Comparison of ENCODE assay signal across 7 mouse cellular contexts in the genomic region with DNA sequence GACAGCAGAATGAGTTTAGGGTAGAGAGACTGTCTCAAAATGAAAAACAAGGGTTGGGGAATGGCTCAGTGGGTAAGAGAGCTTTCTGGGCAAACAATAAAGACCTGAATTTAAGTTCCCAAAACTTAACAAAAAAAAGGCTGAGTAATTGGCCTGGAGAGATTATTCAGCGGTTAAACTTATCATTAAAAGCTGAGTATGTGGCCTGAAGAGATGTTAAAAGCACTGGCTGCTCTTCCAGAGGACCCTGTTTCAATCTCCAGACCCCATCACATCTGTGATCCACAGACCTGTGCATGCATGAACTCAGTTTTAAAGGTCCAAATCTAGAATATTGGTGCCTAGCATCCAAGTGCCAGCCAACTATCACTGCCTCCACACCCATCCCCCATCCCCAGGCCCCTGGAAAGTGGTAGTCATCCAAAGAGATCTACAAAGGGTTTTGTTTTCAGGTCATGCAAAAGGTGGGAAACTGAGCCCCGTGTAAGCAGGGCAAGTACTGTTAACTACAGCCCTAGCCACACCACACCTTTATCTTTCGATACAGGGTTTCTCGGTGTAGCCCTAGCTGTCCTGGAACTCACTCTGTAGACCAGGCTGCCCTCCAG. TPM values are rescaled to one million over a fixed set of nuclear protein-coding genes. Genes with fewer than 3 reads are reported as not detected.
DNase-seq lines count a peak whose midpoint lies in the region; ATAC-seq and TF ChIP-seq lines count a peak whose summit lies in the region.

No protein-coding gene starts in this region.

- no peak for DNase-seq in kidney, postnatal 14 days
- DNase-seq in G1E (ENCODE audit: low spot score): no peak
- DNase-seq in liver, embryonic 13.5 days: no peak
- DNase-seq in layer of hippocampus, postnatal 36 days: no peak

- peak overlapping the region; percentile 73; the same call in 1 of the 2 replicates for H3K27ac ChIP-seq in kidney, embryonic 16.5 days (ENCODE audit: low read length)
- H3K27ac ChIP-seq in embryonic facial prominence, embryonic 13.5 days: no peak overlapping the region
- peak overlapping the region; percentile 87 for H3K27ac ChIP-seq in liver, embryonic 13.5 days

- WGBS in kidney, embryonic 16.5 days: 55% methylated on average over 4 of the region's 4 CpGs
- 45% methylated on average over 4 of the region's 4 CpGs for WGBS in embryonic facial prominence, embryonic 13.5 days
- WGBS in liver, embryonic 13.5 days (ENCODE audit: insufficient replicate concordance): 25% methylated on average over 4 of the region's 4 CpGs

- H3K9ac ChIP-seq in kidney, embryonic 16.5 days (replicated peaks; ENCODE audit: low read length): peak overlapping the region; percentile 58; the same call in 1 of the 2 replicates
- peak overlapping the region; percentile 53; the same call in 1 of the 2 replicates for H3K9ac ChIP-seq in embryonic facial prominence, embryonic 13.5 days
- H3K9ac ChIP-seq in liver, embryonic 13.5 days: 0 out of 2 replicates have a peak overlapping the region, but pooled peaks have one; percentile 70

- no peak for TF ChIP-seq CTCF in G1E (IDR thresholded peaks at IDR 0.05; ENCODE audit: low read depth, low read length)

- H3K27me3 ChIP-seq in kidney, embryonic 16.5 days (ENCODE audit: insufficient read depth, low read length): no peaks in the 10 kb centered on the region
- peaks cover 14% of the 10 kb centered on the region for H3K27me3 ChIP-seq in G1E (ENCODE audit: insufficient read depth, low read length)
- H3K27me3 ChIP-seq in embryonic facial prominence, embryonic 13.5 days: no peaks in the 10 kb centered on the region
- H3K27me3 ChIP-seq in liver, embryonic 13.5 days: peaks cover 9% of the 10 kb centered on the region; the same call in 1 of the 2 replicates

- peak overlapping the region; percentile 37 for H3K4me3 ChIP-seq in kidney, embryonic 16.5 days (ENCODE audit: low read length)
- H3K4me3 ChIP-seq in G1E (ENCODE audit: low read depth, low read length): peak overlapping the region; percentile 69; the same call in 1 of the 2 replicates
- H3K4me3 ChIP-seq in embryonic facial prominence, embryonic 13.5 days: no peak overlapping the region
- H3K4me3 ChIP-seq in liver, embryonic 13.5 days (replicated peaks): no peak overlapping the region

- no peaks in the 10 kb centered on the region for H3K9me3 ChIP-seq in kidney, embryonic 16.5 days (ENCODE audit: low read length)
- H3K9me3 ChIP-seq in G1E (replicated peaks): no peaks in the 10 kb centered on the region
- H3K9me3 ChIP-seq in embryonic facial prominence, embryonic 13.5 days: no peaks in the 10 kb centered on the region
- no peaks in the 10 kb centered on the region for H3K9me3 ChIP-seq in liver, embryonic 13.5 days (replicated peaks)

- ATAC-seq in kidney, embryonic 16.5 days (ENCODE audit: low FRiP score, low TSS enrichment): no peak
- no peak for ATAC-seq in G1E (ENCODE audit: extremely low read depth, insufficient number of reproducible peaks, low FRiP score, poor library complexity, severe bottlenecking)
- ATAC-seq in embryonic facial prominence, embryonic 13.5 days (ENCODE audit: insufficient number of reproducible peaks, insufficient read depth, low FRiP score, low TSS enrichment, low read depth): no peak
- ATAC-seq in liver, embryonic 13.5 days (ENCODE audit: low read depth): no peak
- ATAC-seq in inflammation-experienced regulatory T-cells, adult 6 months: no peak

- H3K36me3 ChIP-seq in kidney, embryonic 16.5 days (ENCODE audit: insufficient read depth, low read length): peaks cover 36% of the 10 kb centered on the region
- H3K36me3 ChIP-seq in G1E (replicated peaks): peaks cover 23% of the 10 kb centered on the region
- peaks cover 50% of the 10 kb centered on the region for H3K36me3 ChIP-seq in embryonic facial prominence, embryonic 13.5 days
- H3K36me3 ChIP-seq in liver, embryonic 13.5 days: peaks cover 22% of the 10 kb centered on the region

- peaks cover 28% of the 10 kb centered on the region for H3K4me1 ChIP-seq in kidney, embryonic 16.5 days (ENCODE audit: insufficient read depth, low read length)
- peaks cover 73% of the 10 kb centered on the region for H3K4me1 ChIP-seq in G1E (ENCODE audit: insufficient read depth, low read depth, low read length)
- H3K4me1 ChIP-seq in embryonic facial prominence, embryonic 13.5 days: peaks cover 31% of the 10 kb centered on the region
- peaks cover 84% of the 10 kb centered on the region for H3K4me1 ChIP-seq in liver, embryonic 13.5 days (replicated peaks)

- H3K4me2 ChIP-seq in kidney, embryonic 16.5 days (replicated peaks; ENCODE audit: low read depth, low read length): peak overlapping the region; percentile 60; the same call in 1 of the 2 replicates
- peak overlapping the region; percentile 52 for H3K4me2 ChIP-seq in embryonic facial prominence, embryonic 13.5 days
- H3K4me2 ChIP-seq in liver, embryonic 13.5 days: peak overlapping the region; percentile 75

RNA-seq across cellular contexts. Expression of a gene that starts 1.9 kb away (rescaled TPM):
- polyA plus RNA-seq in kidney, embryonic 16.5 days (2015; fragmentation: Nextera tagmentation; extraction: Ambion mirVana): 198 and 212 TPM in 2 replicates
- total RNA-seq in G1E (2014; fragmentation: Nextera tagmentation) (95.0 and 118 TPM in 2 replicates), G1E (2017) (288 and 328 TPM in 2 replicates)
- 630 and 764 TPM in 2 replicates for polyA plus RNA-seq in G1E (2012)
- 210 and 222 TPM in 2 replicates for polyA plus RNA-seq in embryonic facial prominence, embryonic 13.5 days (2015; fragmentation: Nextera tagmentation; extraction: Ambion mirVana)
- 122 and 132 TPM in 2 replicates for polyA plus RNA-seq in liver, embryonic 13.5 days (2015; fragmentation: Nextera tagmentation; extraction: Ambion mirVana)
- 100 to 1,000 TPM; 272 to 320 (median 288) TPM for polyA plus RNA-seq in inflammation-experienced regulatory T-cells, adult 6 months (2017; shearing (Covaris generic))
- total RNA-seq in layer of hippocampus, postnatal 36 days (2021): 100 to 1,000 TPM; 112 to 113 TPM

RNA-seq across cellular contexts. Expression of a gene that starts 19.6 kb away (rescaled TPM):
- polyA plus RNA-seq in kidney, embryonic 16.5 days (2015; fragmentation: Nextera tagmentation; extraction: Ambion mirVana): 36.8 and 37.9 TPM in 2 replicates
- 0.38 and 0.44 TPM in 2 replicates for total RNA-seq in G1E (2014; fragmentation: Nextera tagmentation)
- 0.33 and 0.35 TPM in 2 replicates for total RNA-seq in G1E (2017)
- polyA plus RNA-seq in G1E (2012): 0.11 and 0.15 TPM in 2 replicates
- 36.9 and 41.2 TPM in 2 replicates for polyA plus RNA-seq in embryonic facial prominence, embryonic 13.5 days (2015; fragmentation: Nextera tagmentation; extraction: Ambion mirVana)
- polyA plus RNA-seq in liver, embryonic 13.5 days (2015; fragmentation: Nextera tagmentation; extraction: Ambion mirVana): 3.9 and 4.6 TPM in 2 replicates
- polyA plus RNA-seq in inflammation-experienced regulatory T-cells, adult 6 months (2017; shearing (Covaris generic)): under 1 TPM in 2 of 3 experiments, not detected in 1; 0.19 to 0.34 TPM
- 1 to 10 TPM; 4.1 to 5.8 TPM for total RNA-seq in layer of hippocampus, postnatal 36 days (2021)

RNA-seq across cellular contexts. Expression of a gene that starts 25.6 kb away (rescaled TPM):
- polyA plus RNA-seq in kidney, embryonic 16.5 days (2015; fragmentation: Nextera tagmentation; extraction: Ambion mirVana): 690 and 706 TPM in 2 replicates
- total RNA-seq in G1E (2014; fragmentation: Nextera tagmentation): 559 and 654 TPM in 2 replicates
- total RNA-seq in G1E (2017): 144 and 152 TPM in 2 replicates
- polyA plus RNA-seq in G1E (2012): 761 and 867 TPM in 2 replicates
- 1,180 and 1,188 TPM in 2 replicates for polyA plus RNA-seq in embryonic facial prominence, embryonic 13.5 days (2015; fragmentation: Nextera tagmentation; extraction: Ambion mirVana)
- polyA plus RNA-seq in liver, embryonic 13.5 days (2015; fragmentation: Nextera tagmentation; extraction: Ambion mirVana): 368 and 374 TPM in 2 replicates
- 100 to 1,000 TPM; 681 to 943 (median 889) TPM for polyA plus RNA-seq in inflammation-experienced regulatory T-cells, adult 6 months (2017; shearing (Covaris generic))
- total RNA-seq in layer of hippocampus, postnatal 36 days (2021): 1,000 to 10,000 TPM; 1,445 to 1,563 TPM

Comparison
In these comparisons a context has a peak if more than half of its experiments do, and no peak if none do; other contexts are left out.
1. H3K4me3 ChIP-seq: peak in kidney, embryonic 16.5 days (single experiment) and G1E (single experiment); none in embryonic facial prominence, embryonic 13.5 days (single experiment) and liver, embryonic 13.5 days (single experiment).
2. Peak in every context shown above with its lines, with median percentiles within 50 percentile points of each other: H3K4me2 ChIP-seq and H3K9ac ChIP-seq.